Mouse (Mus musculus): ENCODE results near the gene Gabpb2.

The Gabpb2 gene

GRCm38 (mm10) chr3:95195772-95196171 is 21.9 kb downstream of the Gabpb2 start:
- no peak for DNase-seq (ENCODE audit: low read depth, low spot score)

DNA sequence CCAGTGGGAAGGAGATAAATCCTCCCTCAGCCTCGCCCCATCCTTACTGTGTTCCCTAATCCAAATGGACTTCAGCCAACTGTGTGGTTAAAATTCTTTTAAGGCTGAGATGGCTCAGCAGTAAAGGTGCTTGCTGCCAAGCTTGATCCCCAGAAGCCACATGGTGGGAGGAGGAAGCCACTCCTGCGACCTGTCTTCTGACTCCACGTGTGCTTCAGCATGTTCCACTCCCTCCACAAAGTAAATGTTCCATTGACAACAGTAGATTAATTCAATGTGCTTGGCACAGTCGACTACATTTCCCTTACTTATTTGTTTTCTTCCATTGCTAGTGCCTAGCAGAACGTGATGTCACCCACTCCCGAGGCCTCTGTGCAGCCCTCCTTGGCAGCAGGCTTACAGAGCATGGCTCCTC is 23.0 kb downstream of the Gabpb2 start:
- no peak for DNase-seq (ENCODE audit: low read depth, low spot score)

DNA sequence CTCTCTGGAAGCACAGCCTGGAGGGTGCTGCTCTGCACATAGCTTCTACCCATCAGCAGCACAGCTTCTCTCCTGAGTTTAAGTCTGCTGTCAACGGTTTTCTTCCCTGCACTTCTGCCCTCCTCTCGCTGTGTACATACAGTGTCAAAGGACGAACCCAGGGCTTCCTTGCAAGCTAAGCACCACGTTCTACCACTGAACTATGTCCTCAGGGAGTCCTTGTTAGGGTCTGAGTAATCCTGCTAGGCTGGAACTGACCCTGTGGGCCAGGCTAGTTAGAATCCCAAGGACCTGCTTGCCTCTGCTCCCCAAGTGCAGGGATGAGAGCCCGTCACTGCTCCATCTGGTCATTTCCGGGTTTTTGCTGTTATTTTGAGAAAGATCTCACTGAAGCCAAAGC is 30.8 kb downstream of the Gabpb2 start:
- DNase-seq (ENCODE audit: low read depth, low spot score), result no peak

DNA sequence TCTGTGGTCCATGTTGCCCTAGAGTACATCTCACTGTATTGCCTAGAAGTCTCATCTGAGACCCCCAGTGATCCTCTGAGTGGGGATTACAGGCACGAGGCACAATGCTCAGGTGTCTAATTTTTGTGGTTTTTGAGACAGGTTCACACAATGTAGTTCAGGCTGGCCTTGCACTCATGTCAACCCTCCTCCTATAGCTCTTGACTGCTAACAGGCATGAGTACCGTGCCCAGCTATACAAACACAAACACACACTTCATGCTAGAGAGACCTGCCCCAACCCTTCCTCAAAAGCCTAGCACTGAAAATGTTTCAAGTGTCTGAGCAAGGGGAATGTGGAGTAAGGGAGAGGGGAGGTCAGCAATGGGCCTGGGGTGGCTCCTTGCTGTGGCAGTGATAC is 31.6 kb downstream of the Gabpb2 start:
- no peak for DNase-seq (ENCODE audit: low read depth, low spot score)

- DNase-seq (ENCODE audit: low read depth, low spot score), result peak; percentile 49
Observed at GRCm38 (mm10) chr3:95184796-95185577, 32.7 kb downstream of the Gabpb2 start.

DNA sequence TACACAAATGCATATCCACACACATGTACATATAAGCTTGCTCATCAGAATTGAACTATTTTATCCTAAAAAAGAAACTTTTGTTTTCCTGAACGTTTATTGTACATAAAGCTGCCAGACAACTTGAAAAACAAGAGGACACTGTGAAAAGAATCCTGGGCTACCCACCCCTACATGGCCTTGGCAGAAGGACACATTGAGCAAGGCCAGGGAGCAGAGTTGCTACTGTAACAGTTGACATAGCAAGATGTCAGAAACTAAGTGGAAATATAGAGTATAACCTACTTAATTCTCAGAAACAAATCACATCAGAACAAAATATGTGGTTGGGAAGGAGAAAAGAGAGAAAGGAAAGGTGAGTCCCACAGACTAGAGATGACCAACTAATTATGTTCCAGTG is 35.9 kb downstream of the Gabpb2 start:
- no peak for DNase-seq (ENCODE audit: low read depth, low spot score)

GRCm38 (mm10) chr3:95179890-95180289 is 37.8 kb downstream of the Gabpb2 start:
- DNase-seq (ENCODE audit: low read depth, low spot score), result no peak

DNA sequence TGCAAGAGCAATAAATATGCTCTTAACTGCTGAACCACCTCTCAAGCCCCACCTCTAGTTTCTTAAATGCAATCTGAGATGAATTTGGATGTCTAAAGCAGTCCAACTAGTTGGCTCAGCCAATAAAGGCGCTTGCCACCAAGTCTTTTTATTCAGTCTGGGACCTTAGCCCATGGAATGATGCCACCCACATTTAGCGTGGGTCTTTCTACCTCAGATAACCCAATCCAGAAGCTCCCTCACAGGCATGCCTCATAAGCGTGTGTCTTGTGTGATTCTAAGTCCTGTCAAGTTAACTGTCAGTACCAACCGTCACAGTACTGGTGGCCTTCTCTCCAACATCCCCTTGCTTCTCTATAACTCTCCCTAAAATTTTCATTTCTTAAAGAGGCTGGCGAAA is 38.8 kb downstream of the Gabpb2 start:
- no peak for DNase-seq (ENCODE audit: low read depth, low spot score)

DNA sequence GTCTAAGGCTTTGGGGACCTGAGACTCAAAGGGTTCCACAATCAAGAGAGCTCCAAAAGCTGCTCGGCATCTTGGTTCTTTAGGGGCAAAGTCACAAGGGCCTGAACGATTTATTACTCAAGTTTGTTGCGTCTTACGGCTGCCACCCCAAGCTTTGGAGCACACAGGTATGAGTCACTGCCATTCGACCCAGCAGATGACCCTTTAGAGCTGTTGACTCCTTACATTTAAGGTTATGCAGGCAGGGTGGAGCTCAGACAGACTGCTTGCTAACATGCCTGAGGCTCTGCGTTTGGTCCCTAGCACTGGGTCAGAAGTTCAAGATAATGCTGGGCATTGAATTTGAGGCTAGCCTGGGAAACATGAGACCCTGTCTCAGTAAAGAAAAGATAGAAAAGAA is 40.1 kb downstream of the Gabpb2 start:
- DNase-seq (ENCODE audit: low read depth, low spot score), result no peak

DNA sequence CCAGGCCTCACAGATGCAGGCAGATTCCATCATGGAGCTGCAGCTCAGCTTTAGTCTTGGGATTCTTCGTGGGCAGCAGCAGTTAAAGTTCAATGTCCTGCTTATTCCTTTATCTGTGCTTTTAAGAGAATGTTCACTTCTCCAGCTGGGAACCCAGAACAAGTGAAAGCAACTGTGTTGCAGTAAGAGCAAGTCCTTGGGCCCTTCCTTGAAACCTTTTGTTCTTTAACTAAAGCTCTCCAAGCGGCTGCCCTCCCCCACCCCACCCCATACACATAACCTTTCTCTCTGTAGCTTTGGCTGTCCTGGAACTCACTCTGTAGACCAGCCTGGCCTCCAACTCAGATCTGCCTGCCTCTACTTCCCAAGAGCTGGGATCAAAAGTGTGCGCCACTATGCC is 41.2 kb downstream of the Gabpb2 start:
- DNase-seq (ENCODE audit: low read depth, low spot score), result no peak

DNA sequence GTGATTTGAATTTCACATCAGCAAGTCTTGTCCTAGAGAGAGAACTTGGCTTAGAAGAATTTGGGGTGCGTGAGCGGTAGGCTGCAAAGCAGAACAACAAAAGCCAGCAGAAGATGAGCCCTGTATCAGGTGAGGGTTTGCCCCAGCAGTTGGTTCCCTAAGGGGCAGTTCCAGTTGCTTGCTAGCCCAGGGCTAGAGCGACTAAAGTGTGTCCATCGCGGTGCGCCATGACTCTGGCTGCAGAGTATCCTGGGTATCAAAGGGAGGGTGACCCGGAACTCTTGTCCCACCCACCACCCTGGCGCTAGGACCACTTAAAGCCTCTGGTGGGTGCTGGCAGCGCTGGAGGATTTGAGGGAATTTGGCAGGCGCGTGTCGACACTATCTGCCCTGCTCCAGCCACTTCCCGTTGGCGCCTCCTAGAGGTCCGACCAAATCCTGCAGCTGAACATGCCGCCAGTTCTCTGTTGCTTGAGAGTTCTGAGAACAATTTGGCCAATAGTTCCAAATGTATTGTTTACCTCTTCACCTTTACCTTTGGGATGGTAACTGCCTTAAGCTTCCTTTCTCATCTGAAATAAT is 43.6 kb downstream of the Gabpb2 start:
- DNase-seq (ENCODE audit: low read depth, low spot score), result peak; percentile 91

DNA sequence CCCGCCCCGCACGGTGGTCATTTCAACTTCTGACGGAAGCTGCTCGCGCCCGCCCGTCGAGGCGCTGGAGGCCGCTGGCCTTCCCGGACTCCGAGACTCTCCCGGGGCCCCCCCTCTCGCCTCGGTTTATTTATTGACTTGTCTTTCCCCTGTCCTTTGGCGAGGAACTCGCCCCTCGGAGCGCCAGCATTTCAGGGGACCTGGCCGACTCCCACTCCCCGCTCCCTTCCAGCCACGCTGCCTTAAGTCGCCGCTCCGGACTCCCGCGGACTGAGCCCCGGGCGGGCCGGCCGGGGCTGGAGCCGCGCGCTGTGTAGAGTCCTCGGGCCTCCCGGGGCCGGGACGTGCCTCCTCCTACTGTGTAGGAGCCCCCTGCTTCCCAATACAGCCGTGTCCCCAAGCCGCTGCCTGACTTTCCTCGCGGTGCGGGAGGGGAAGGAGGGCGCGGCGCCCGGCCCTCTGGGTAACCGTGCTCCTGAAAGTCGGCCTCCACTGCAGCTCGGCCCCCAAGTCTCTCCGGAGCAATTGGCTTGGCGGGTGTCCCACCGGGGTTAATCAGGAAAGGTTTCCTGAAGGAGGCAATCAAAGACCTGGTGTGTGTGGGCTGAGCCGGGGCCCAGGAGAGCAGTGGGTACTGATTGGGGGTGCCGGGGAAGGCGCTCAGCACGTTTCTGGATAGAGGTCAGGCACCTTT is 44.3 kb downstream of the Gabpb2 start:
- peak; percentile 35 for DNase-seq (ENCODE audit: low read depth, low spot score)

DNA sequence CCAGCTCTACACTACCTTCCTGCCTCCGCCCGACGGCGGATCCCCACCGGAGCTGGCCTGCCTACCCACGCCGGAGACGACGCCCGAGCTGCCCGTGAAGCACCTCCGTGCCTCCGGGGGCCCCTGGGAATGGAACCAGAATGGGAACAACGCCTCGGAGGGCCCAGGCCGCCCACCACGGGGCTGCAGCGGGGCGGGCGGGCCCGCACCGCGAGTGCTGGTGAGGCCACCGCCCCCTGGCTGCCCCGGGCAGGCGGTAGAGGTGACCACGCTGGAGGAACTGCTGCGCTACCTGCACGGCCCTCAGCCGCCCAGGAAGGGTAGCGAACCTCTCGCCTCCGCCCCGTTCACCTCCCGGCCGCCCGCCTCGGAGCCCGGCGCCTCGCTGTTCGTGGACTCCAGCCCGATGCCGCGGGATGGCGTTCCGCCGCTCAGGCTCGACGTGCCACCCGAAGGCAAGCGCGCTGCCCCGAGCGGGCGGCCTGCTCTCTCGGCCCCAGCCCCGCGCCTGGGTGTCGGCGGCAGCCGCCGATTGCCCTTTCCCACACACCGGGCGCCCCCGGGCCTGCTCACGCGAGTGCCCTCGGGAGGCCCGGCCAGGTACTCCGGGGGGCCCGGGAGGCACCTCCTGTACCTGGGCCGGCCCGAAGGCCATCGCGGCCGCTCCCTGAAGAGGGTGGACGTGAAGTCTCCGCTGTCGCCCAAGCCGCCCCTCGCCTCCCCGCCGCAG is 45.0 kb downstream of the Gabpb2 start:
- peak; percentile 25 for DNase-seq (ENCODE audit: low read depth, low spot score)

- no peak for DNase-seq (ENCODE audit: low read depth, low spot score)
Observed at GRCm38 (mm10) chr3:95171105-95171504, 46.6 kb downstream of the Gabpb2 start.

DNA sequence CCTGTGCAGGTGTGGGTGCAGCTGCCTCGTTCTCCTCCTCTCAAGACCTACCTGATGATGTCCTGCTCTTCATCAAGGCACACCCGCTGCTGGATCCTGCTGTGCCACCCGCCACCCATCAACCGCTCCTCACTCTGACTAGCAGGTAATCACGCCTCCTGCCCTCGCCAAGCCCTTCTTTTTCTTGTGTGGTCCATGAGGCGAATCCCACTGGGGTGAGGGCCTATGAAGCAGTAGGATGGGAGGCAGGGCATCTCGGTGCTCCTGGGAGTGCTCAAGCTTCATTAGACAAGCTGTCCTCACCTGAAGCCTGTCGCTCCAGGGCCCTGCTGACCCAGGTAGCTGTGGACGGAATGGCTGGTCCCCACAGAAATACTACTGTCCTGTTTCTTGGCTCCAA is 47.7 kb downstream of the Gabpb2 start:
- no peak for DNase-seq (ENCODE audit: low read depth, low spot score)

GRCm38 (mm10) chr3:95164840-95165239 is 52.9 kb downstream of the Gabpb2 start:
- no peak for DNase-seq (ENCODE audit: low read depth, low spot score)

DNA sequence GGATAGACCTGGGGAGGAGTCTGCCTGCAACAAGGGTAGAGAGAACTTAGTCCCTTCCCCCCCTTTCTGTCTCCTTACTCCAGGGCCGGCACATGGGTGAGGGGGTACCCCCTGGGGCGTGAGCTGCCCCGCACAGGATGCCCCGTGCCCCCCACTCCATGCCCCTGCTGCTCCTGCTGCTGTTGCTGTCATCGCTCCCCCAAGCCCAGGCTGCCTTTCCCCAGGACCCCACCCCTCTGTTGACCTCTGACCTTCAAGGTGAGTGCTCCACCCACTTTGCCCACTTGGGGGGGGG is 53.5 kb downstream of the Gabpb2 start:
- no peak for DNase-seq (ENCODE audit: low read depth, low spot score)

- no peak for DNase-seq (ENCODE audit: low read depth, low spot score)
Observed at GRCm38 (mm10) chr3:95163419-95164255, 54.1 kb downstream of the Gabpb2 start.

DNA sequence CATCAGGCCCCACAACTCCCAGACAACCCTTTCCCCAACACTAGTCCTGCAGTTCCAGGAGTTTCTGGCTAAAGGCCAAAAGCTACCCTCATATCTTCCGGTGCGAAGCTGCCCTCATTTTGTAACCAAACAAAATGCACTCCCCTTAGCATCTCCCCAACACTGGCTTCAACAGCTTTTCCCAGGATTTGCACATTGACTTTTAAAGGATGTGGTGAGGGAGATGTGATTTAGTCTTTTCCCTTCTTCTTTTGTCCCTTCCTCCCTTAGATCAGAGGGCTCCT is 55.4 kb downstream of the Gabpb2 start:
- DNase-seq (ENCODE audit: low read depth, low spot score), result no peak

- DNase-seq (ENCODE audit: low read depth, low spot score), result no peak
Observed at GRCm38 (mm10) chr3:95161618-95162344, 55.9 kb downstream of the Gabpb2 start.

DNA sequence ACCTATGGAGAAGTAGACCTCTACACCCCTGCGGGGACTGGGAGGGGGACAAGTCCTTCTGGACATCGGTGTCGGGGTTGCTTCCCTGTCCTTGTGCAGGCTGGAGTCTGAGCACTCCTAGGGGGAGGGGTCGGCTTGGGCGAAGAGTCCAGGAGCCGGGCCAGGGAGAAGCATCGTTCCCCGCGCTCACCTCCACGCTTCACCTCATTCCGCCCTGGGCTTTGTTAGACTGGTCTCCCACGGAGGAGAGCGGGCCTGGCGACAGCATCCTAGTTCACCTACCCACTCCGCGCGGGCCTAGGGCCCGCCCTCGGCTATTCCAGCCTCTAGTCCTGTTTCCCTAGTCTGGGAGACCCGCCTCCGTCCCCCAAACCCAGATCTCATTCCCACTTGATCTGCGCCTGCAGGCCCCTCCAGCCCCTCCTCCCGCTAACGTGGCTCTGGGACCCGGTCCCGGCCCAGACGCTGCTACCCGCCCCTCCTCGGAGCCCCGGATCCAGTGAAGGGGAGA is 56.6 kb downstream of the Gabpb2 start:
- peak; percentile 25 for DNase-seq (ENCODE audit: low read depth, low spot score)

Measured in CD4-positive, CD25-positive, alpha-beta regulatory T cell, adult 2 months (primary cell).